Mouse (Mus musculus) embryonic facial prominence, embryonic 10.5 days (tissue): ENCODE results near the gene Ap1m2. TPM values are rescaled to one million over a fixed set of nuclear protein-coding genes. Genes with fewer than 3 reads are reported as not detected.

ENCODE experiments used
- DNase-seq: peaks from one replicate; pipeline ENCODE4 v3.0.0-alpha.2; 2017; ENCODE audit warnings: low spot score
- H3K27ac ChIP-seq: fragments of 300-500 bp; sonication (generic); replicated peaks from 2 replicates; pipeline ENCODE4 v1.5.1; 2016; ENCODE audit warnings: mild to moderate bottlenecking
- H3K27me3 ChIP-seq: fragments of 300-500 bp; sonication (generic); replicated peaks from 2 replicates; pipeline ENCODE4 v1.6.1; 2016; ENCODE audit warnings: low read depth, mild to moderate bottlenecking; ENCODE audit not compliant: poor library complexity, severe bottlenecking
- H3K36me3 ChIP-seq: fragments of 300-500 bp; sonication (generic); replicated peaks from 2 replicates; pipeline ENCODE4 v1.6.1; 2016; ENCODE audit warnings: mild to moderate bottlenecking, moderate library complexity
- H3K4me1 ChIP-seq: fragments of 300-500 bp; sonication (generic); 2 replicates; pipeline ENCODE4 v1.6.1; 2016
- H3K4me3 ChIP-seq: fragments of 300-500 bp; sonication (generic); 2 replicates; pipeline ENCODE4 v1.5.1; 2016; ENCODE audit warnings: mild to moderate bottlenecking, moderate library complexity
- H3K9me3 ChIP-seq: fragments of 300-500 bp; sonication (generic); 2 replicates; pipeline ENCODE4 v1.6.1; 2016; ENCODE audit warnings: mild to moderate bottlenecking
- WGBS: fragments of 180-500 bp; shearing (Covaris S2); methylation state at CpG from one replicate; pipeline ENCODE4 v1.1.7; 2016; 5-methylcytosine and 5-hydroxymethylcytosine counted together
- polyA plus RNA-seq: library from polyadenylated mRNA; unstranded; fragments of >200 nt; fragmentation: Nextera tagmentation; extraction: Ambion mirVana; gene quantifications from 2 replicates; pipeline ENCODE4 v1.2.1, GENCODE M21; 2016

The Ap1m2 gene
- polyA plus RNA-seq, 1 experiment from 2014 or later, result 18.6 TPM

GRCm38 (mm10) chr9:21321513-21321835 lies 9.3 kb upstream of the Ap1m2 start:
- peak overlapping the region; percentile 88 for H3K27ac ChIP-seq
- no peaks in the 10 kb centered on the region for H3K27me3 ChIP-seq
- peaks cover 22% of the 10 kb centered on the region for H3K36me3 ChIP-seq
- peak; percentile 23 for DNase-seq
- no peaks in the 10 kb centered on the region for H3K9me3 ChIP-seq
- H3K4me1 ChIP-seq, result peaks cover 24% of the 10 kb centered on the region
- peak overlapping the region; percentile 89 for H3K4me3 ChIP-seq
- WGBS, result 15% methylated on average over 6 of the region's 6 CpGs

GRCm38 (mm10) chr9:21320619-21321512 lies 8.7 kb upstream of the Ap1m2 start, which contains the start of gene Slc44a2:
Gene Slc44a2 (plus strand): TSS chr9:21320698.
- H3K9me3 ChIP-seq, result no peaks in the 10 kb centered on the region
- peak within 1 kb of the TSS; percentile 89 for H3K4me3 ChIP-seq
- H3K27ac ChIP-seq, result peak within 1 kb of the TSS; percentile 88
- no peaks in the 10 kb centered on the region for H3K27me3 ChIP-seq
- peak; percentile 94 for DNase-seq
- H3K4me1 ChIP-seq, result peaks cover 24% of the 10 kb centered on the region
- peaks cover 18% of the 10 kb centered on the region for H3K36me3 ChIP-seq
- WGBS, result under 1% methylated on average over 52 of the region's 52 CpGs

- no peak for DNase-seq
- Histone ChIP-seq H3K9me3 (no peaks in the 10 kb centered on the region), H3K4me3 (peak overlapping the region; percentile 89), H3K36me3 (peaks cover 12% of the 10 kb centered on the region), H3K27ac (peak overlapping the region; percentile 88), H3K27me3 (no peaks in the 10 kb centered on the region), H3K4me1 (peaks cover 27% of the 10 kb centered on the region)
- WGBS, result 23% methylated on average over 4 of the region's 4 CpGs
These were observed 8.1 kb upstream of the Ap1m2 start for GRCm38 (mm10) chr9:21320280-21320618.

GRCm38 (mm10) chr9:21319503-21319902 lies 7.4 kb upstream of the Ap1m2 start:
- no peak overlapping the region for H3K4me3 ChIP-seq
- H3K9me3 ChIP-seq, result no peaks in the 10 kb centered on the region
- DNase-seq, result no peak
- H3K36me3 ChIP-seq, result peaks cover 5% of the 10 kb centered on the region
- H3K27ac ChIP-seq, result no peak overlapping the region
- 92% methylated on average over 4 of the region's 4 CpGs for WGBS
- peaks cover 27% of the 10 kb centered on the region for H3K4me1 ChIP-seq
- H3K27me3 ChIP-seq, result no peaks in the 10 kb centered on the region

- 90% methylated on average over 6 of the region's 6 CpGs for WGBS
- DNase-seq, result no peak
- Histone ChIP-seq H3K36me3 (no peaks in the 10 kb centered on the region), H3K27ac (no peak overlapping the region), H3K4me3 (no peak overlapping the region), H3K27me3 (no peaks in the 10 kb centered on the region), H3K9me3 (no peaks in the 10 kb centered on the region), H3K4me1 (peaks cover 27% of the 10 kb centered on the region)
These were observed 6.7 kb upstream of the Ap1m2 start for GRCm38 (mm10) chr9:21318792-21319191.

DNA sequence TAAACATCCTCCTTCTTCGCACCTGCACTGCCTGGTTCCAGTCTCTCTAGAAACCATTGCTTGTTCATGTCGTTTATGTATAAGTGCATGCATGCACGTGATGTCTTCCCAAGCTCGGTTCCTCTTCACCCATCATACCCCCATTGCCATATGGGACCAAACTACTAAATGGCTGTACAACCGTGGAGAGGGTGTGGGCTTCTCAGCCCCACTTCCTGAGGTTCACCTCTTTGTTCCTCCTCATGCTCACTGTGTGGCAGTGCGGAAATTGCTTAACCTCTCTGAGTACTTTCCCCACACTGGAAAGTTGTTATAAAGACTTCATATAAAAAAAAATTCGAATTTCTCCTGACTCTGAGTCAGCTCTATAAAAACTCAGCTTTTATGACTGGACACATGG lies 4.6 kb upstream of the Ap1m2 start:
- H3K4me1 ChIP-seq, result peaks cover 24% of the 10 kb centered on the region
- WGBS, result 76% methylated on average over 7 of the region's 7 CpGs
- no peak overlapping the region for H3K4me3 ChIP-seq
- no peaks in the 10 kb centered on the region for H3K9me3 ChIP-seq
- no peaks in the 10 kb centered on the region for H3K36me3 ChIP-seq
- no peak overlapping the region for H3K27ac ChIP-seq
- H3K27me3 ChIP-seq, result peaks cover 13% of the 10 kb centered on the region
- DNase-seq, result no peak

DNA sequence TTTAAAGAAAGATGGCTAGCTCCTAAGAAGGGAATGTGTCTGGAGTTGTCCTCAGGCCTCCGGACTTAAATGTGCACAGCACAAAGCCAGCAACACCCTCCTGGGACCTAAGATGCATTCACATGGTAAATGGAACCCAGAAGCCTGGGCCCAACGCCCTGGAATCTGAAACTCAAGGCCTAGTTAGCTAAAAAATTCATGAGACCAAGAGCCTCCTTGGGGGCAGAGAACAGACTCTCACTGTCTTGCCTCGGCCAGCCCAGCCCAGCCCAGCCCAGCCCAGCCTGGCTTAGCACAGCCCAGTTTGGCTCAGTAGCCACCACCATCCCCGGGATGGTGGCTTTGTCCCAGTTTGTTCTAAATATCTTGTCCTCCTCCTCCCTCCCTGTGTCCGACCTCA lies 3.3 kb upstream of the Ap1m2 start:
- 57% methylated on average over 5 of the region's 5 CpGs for WGBS
- DNase-seq, result no peak
- no peak overlapping the region for H3K27ac ChIP-seq

GRCm38 (mm10) chr9:21314367-21315140 lies 2.4 kb upstream of the Ap1m2 start:
- no peaks in the 10 kb centered on the region for H3K36me3 ChIP-seq
- H3K9me3 ChIP-seq, result no peaks in the 10 kb centered on the region
- H3K27me3 ChIP-seq, result peaks cover 25% of the 10 kb centered on the region
- DNase-seq, result no peak
- H3K4me3 ChIP-seq, result no peak overlapping the region
- H3K27ac ChIP-seq, result no peak overlapping the region
- WGBS, result 93% methylated on average over 9 of the region's 9 CpGs
- H3K4me1 ChIP-seq, result peaks cover 8% of the 10 kb centered on the region; the same call in 1 of the 2 replicates

More for the DNA sequence above, 3.3 kb upstream of the Ap1m2 start:
- Histone ChIP-seq H3K36me3 (no peaks in the 10 kb centered on the region), H3K9me3 (no peaks in the 10 kb centered on the region), H3K4me1 (peaks cover 12% of the 10 kb centered on the region; the same call in 1 of the 2 replicates), H3K27me3 (peaks cover 24% of the 10 kb centered on the region), H3K4me3 (no peak overlapping the region)

DNA sequence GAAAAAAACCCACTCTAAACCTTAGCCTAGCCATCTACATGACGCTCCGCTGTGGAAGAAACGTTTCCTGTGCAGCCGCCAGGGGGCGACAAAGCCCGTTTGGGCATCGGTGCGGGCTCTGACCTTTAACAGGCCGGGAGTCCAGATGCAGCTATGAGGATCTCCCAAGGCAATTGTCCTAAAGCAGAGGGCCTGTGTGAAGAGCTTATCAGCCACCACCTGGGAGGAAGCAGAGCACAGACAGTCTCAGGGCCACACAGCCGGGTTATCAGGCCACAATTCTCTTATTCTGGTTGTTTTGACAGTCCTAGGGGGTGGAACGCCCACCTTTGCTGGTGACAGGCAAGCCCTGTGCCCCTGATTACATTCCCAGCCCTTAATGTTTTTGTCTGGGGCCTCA lies 1.3 kb upstream of the Ap1m2 start:
- H3K36me3 ChIP-seq, result no peaks in the 10 kb centered on the region
- no peak overlapping the region for H3K4me3 ChIP-seq
- H3K27me3 ChIP-seq, result peaks cover 25% of the 10 kb centered on the region
- H3K4me1 ChIP-seq, result peaks cover 8% of the 10 kb centered on the region; the same call in 1 of the 2 replicates
- whole genome bisulfite sequencing, result 9% methylated on average over 11 of the region's 11 CpGs
- peak; percentile 91 for DNase-seq
- H3K9me3 ChIP-seq, result no peaks in the 10 kb centered on the region
- no peak overlapping the region for H3K27ac ChIP-seq

DNA sequence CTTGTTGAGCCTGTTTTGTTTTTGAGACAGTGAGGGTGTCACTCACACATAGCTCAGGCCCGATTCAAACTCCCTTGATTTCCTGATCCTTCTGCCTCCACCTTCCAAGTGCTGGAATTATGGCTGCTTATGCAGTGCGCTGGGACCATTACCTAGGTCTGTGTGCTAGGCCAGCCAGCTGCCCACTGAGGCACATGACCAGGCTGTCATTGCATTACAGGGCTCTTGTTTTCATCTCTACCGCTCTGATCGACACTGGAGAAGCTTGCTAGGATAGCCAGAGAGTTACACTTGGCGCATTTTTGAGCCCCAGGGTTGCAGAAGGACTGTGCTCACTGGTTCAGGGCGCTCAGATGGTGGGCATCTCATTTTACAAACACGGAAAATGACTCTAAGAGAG lies 442 bp downstream of the Ap1m2 start:
- H3K27me3 ChIP-seq, result peaks cover 25% of the 10 kb centered on the region
- peaks cover 8% of the 10 kb centered on the region; the same call in 1 of the 2 replicates for H3K4me1 ChIP-seq
- H3K9me3 ChIP-seq, result no peaks in the 10 kb centered on the region
- peak overlapping the region; percentile 53 for H3K4me3 ChIP-seq
- DNase-seq, result no peak
- WGBS, result 22% methylated on average over 7 of the region's 7 CpGs
- H3K27ac ChIP-seq, result no peak overlapping the region
- no peaks in the 10 kb centered on the region for H3K36me3 ChIP-seq

- Histone ChIP-seq H3K27me3 (peaks cover 25% of the 10 kb centered on the region), H3K36me3 (no peaks in the 10 kb centered on the region), H3K4me1 (peaks cover 5% of the 10 kb centered on the region; the same call in 1 of the 2 replicates), H3K27ac (no peak overlapping the region), H3K9me3 (no peaks in the 10 kb centered on the region), H3K4me3 (no peak overlapping the region)
- DNase-seq, result no peak
- WGBS, result 77% methylated on average over 15 of the region's 15 CpGs
These were observed 2.9 kb downstream of the Ap1m2 start for GRCm38 (mm10) chr9:21309150-21309741.

GRCm38 (mm10) chr9:21305065-21305464 lies 7.1 kb downstream of the Ap1m2 start:
- Histone ChIP-seq H3K4me1 (no peaks in the 10 kb centered on the region; the same call in 1 of the 2 replicates), H3K9me3 (0 out of 2 replicates have a peak, but pooled peaks cover under 1% of the 10 kb centered on the region), H3K27ac (no peak overlapping the region), H3K36me3 (no peaks in the 10 kb centered on the region), H3K27me3 (no peaks in the 10 kb centered on the region), H3K4me3 (no peak overlapping the region)
- no peak for DNase-seq
- 87% methylated on average over 7 of the region's 7 CpGs for WGBS
